Mouse (Mus musculus): Measurements from ENCODE around the gene Mael. TPM values are rescaled to one million over a fixed set of nuclear protein-coding genes. Genes with fewer than 3 reads are reported as not detected.

Gene Mael
- polyA plus RNA-seq, 1 experiment from 2014 or later = not detected

DNA sequence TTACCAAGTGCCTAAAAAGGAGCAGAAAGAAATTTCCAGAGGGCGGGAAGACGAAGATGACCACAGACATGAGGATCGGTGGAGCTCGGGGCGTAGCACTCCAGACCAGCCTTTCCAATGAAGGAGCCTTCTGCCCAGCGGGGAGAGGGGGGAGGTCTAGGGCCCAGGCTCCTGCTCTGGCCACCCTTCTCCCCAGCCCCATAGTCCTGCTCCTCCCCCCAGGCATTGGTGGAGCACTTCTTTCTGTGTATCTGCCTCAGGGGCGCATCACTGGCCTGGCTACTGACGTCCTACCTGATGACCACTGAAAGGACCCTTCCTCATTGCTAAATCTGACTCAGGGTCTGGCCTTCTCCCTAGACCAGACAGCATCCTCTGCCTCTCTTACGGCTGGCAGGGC is 73.4 kb downstream of the Mael start:
- Histone ChIP-seq H3K27ac (ENCODE audit: low read depth, low read length) (no peak overlapping the region), H3K4me2 (ENCODE audit: low read length) (no peak overlapping the region), H3K4me1 (ENCODE audit: control insufficient read depth, insufficient read depth, low read length) (no peaks in the 10 kb centered on the region), H3K27me3 (replicated peaks; ENCODE audit: control insufficient read depth, insufficient read depth, low read length) (no peaks in the 10 kb centered on the region), H3K9ac (ENCODE audit: low read length) (no peak overlapping the region), H3K4me3 (ENCODE audit: low read depth, low read length) (no peak overlapping the region), H3K36me3 (ENCODE audit: control insufficient read depth, insufficient read depth, low read length) (no peaks in the 10 kb centered on the region), H3K9me3 (replicated peaks; ENCODE audit: control insufficient read depth, low read length) (no peaks in the 10 kb centered on the region)
- DNase-seq (ENCODE audit: low spot score) (no peak), ATAC-seq (no peak)
- 96% methylated on average over 9 of the region's 9 CpGs for WGBS

DNA sequence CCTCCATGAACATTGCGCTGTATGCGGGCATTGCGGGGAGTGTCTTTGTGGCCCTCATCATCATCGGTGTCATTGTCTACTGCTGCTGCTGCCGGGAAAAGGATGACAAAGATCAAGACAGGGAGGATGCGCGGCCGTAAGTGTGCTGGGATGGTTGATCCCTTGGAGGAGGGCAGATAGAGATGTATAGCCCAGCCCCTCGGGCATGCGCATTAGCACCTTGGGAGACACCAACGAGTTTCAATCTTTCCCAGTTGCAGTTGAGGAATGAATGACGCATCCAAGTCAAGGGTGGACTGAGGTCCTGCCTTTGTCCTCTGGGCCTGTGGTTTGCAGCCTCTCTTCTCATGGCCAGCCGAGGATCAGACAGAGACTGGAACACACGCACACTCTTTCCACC is 74.0 kb downstream of the Mael start:
- WGBS = 92% methylated on average over 14 of the region's 14 CpGs
- no peak overlapping the region for H3K4me2 ChIP-seq (ENCODE audit: low read length)
- H3K4me3 ChIP-seq (ENCODE audit: low read depth, low read length) = no peak overlapping the region
- DNase-seq (ENCODE audit: low spot score) (no peak), ATAC-seq (no peak)
- no peaks in the 10 kb centered on the region for H3K36me3 ChIP-seq (ENCODE audit: control insufficient read depth, insufficient read depth, low read length)
- no peaks in the 10 kb centered on the region for H3K9me3 ChIP-seq (replicated peaks; ENCODE audit: control insufficient read depth, low read length)
- H3K27me3 ChIP-seq (replicated peaks; ENCODE audit: control insufficient read depth, insufficient read depth, low read length) = peaks cover 3% of the 10 kb centered on the region; the same call in 1 of the 2 replicates
- H3K9ac ChIP-seq (ENCODE audit: low read length) = no peak overlapping the region
- H3K27ac ChIP-seq (ENCODE audit: low read depth, low read length) = no peak overlapping the region
- H3K4me1 ChIP-seq (ENCODE audit: control insufficient read depth, insufficient read depth, low read length) = no peaks in the 10 kb centered on the region

DNA sequence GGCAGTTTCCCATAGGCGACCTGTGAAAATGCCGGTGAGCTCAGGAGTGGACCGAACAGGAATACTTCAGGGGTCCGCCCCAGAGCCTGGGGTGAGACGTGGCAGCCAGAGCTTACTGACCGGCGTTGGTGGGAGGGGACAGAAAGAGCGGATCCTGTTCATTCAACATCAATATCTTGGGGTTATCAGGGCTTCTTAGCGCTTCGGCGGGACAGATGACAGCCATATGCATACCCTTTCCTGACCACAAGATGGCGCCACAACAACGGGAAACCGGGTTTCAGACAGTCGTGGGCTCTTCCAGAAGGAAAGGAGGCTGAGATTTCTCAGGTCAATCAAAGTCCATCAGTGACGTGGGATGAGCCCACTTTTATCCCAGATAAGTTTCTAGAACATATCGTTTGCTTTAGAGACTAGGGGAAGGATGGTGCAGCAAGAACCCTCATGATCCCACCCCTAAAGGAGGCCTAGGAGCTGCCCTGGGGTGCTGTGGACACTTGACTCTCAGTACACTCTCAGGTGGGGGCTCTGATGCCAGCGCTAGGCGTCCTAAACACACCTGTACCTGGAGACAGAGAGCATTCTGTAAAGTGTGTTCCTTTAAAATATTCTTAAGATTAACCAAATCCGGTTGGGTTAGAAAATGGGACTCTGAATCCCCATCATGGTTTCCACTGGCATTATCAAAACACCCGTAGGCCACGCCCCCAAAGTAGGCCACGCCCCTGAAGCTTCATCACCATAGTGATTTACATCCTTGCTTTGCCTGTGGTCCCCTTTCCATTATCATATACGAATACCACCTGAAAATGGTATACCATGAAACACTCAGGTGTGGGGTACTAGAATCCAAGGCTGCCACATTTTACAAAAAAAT is 77.7 kb downstream of the Mael start:
- H3K4me3 ChIP-seq (ENCODE audit: low read depth, low read length) = no peak overlapping the region
- ATAC-seq (peak; percentile 85), DNase-seq (ENCODE audit: low spot score) (peak; percentile 88)
- H3K27me3 ChIP-seq (replicated peaks; ENCODE audit: control insufficient read depth, insufficient read depth, low read length) = peaks cover 4% of the 10 kb centered on the region; the same call in 1 of the 2 replicates
- H3K9me3 ChIP-seq (replicated peaks; ENCODE audit: control insufficient read depth, low read length) = no peaks in the 10 kb centered on the region
- H3K9ac ChIP-seq (ENCODE audit: low read length) = no peak overlapping the region
- 17% methylated on average over 24 of the region's 24 CpGs for WGBS
- no peak overlapping the region for H3K27ac ChIP-seq (ENCODE audit: low read depth, low read length)
- no peaks in the 10 kb centered on the region for H3K36me3 ChIP-seq (ENCODE audit: control insufficient read depth, insufficient read depth, low read length)
- no peaks in the 10 kb centered on the region for H3K4me1 ChIP-seq (ENCODE audit: control insufficient read depth, insufficient read depth, low read length)
- peak overlapping the region; percentile 46 for H3K4me2 ChIP-seq (ENCODE audit: low read length)

DNA sequence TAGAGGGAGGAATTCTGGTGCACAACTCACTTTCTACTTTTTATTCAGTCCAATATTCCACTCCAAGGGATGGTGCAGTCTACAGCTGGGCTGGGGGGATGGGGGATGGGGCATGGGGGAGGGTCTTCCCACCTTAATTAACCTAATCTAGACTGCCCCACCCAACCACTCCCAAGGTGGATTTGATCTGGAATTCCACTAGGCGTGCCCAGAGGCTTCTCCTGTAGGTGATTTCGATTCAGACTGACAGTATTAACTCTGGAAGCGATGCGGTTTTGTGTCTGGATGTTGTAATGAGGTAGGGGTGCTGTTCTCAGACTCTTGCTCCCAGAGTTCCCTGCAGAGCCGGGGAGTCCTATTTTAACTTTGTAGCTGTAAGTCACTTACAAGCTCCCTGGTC is 78.4 kb downstream of the Mael start:
- Histone ChIP-seq H3K9ac (ENCODE audit: low read length) (no peak overlapping the region), H3K4me3 (ENCODE audit: low read depth, low read length) (no peak overlapping the region), H3K4me1 (ENCODE audit: control insufficient read depth, insufficient read depth, low read length) (no peaks in the 10 kb centered on the region), H3K27ac (ENCODE audit: low read depth, low read length) (no peak overlapping the region), H3K9me3 (replicated peaks; ENCODE audit: control insufficient read depth, low read length) (no peaks in the 10 kb centered on the region), H3K27me3 (replicated peaks; ENCODE audit: control insufficient read depth, insufficient read depth, low read length) (peaks cover 10% of the 10 kb centered on the region; the same call in 1 of the 2 replicates), H3K36me3 (ENCODE audit: control insufficient read depth, insufficient read depth, low read length) (no peaks in the 10 kb centered on the region), H3K4me2 (ENCODE audit: low read length) (peak overlapping the region; percentile 46)
- WGBS = 46% methylated on average over 5 of the region's 5 CpGs
- 0 out of 2 replicates have a peak, but pooled peaks have one; percentile 19 for ATAC-seq
- no peak for DNase-seq (ENCODE audit: low spot score)

DNA sequence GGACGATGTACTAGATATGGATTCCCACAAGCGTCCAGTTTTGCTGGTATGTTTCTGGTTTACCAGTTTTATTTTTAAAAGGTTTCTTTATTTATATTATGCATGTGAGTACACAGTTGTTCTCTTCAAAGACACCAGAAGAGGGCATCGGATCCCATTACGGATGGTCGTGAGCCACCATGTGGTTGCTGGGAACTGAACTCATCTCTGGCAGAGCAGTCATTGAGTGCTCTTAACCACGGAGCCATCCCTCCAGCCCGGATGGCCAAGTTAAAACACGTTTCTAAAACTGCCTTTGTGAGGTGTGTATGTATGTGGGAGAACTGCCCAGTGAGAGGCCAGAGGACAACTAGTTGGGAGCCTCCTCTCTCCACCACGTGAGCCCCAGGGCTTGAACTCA is 79.9 kb downstream of the Mael start:
- Histone ChIP-seq H3K4me3 (ENCODE audit: low read depth, low read length) (no peak overlapping the region), H3K27me3 (replicated peaks; ENCODE audit: control insufficient read depth, insufficient read depth, low read length) (peaks cover 16% of the 10 kb centered on the region; the same call in 1 of the 2 replicates), H3K9me3 (replicated peaks; ENCODE audit: control insufficient read depth, low read length) (no peaks in the 10 kb centered on the region), H3K9ac (ENCODE audit: low read length) (no peak overlapping the region), H3K36me3 (ENCODE audit: control insufficient read depth, insufficient read depth, low read length) (no peaks in the 10 kb centered on the region), H3K4me1 (ENCODE audit: control insufficient read depth, insufficient read depth, low read length) (no peaks in the 10 kb centered on the region), H3K27ac (ENCODE audit: low read depth, low read length) (no peak overlapping the region), H3K4me2 (ENCODE audit: low read length) (no peak overlapping the region)
- DNase-seq (ENCODE audit: low spot score) (no peak), ATAC-seq (no peak)
- 66% methylated on average over 9 of the region's 9 CpGs for WGBS

DNA sequence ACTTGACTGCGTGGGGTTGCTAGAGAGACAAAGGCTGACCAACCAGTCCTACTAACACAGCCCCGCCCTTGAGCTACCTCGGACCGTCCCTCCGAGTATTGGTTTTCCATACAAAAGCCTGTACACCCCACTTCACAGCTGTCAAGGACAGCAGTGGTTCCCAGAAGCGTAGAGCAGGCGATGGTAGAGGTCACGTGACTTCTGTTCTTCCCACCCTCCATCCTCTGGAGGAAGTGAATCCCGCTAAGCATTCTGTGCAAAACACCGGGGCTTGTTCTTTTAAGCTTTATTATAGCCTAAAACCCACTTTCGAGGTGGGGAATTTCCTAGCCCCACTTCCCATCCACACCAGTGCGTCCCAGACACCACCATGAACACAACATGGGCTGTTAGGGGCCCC is 80.8 kb downstream of the Mael start:
- Histone ChIP-seq H3K4me2 (ENCODE audit: low read length) (no peak overlapping the region), H3K9ac (ENCODE audit: low read length) (no peak overlapping the region), H3K4me3 (ENCODE audit: low read depth, low read length) (no peak overlapping the region), H3K27ac (ENCODE audit: low read depth, low read length) (no peak overlapping the region), H3K27me3 (replicated peaks; ENCODE audit: control insufficient read depth, insufficient read depth, low read length) (peaks cover 16% of the 10 kb centered on the region; the same call in 1 of the 2 replicates), H3K9me3 (replicated peaks; ENCODE audit: control insufficient read depth, low read length) (no peaks in the 10 kb centered on the region), H3K4me1 (ENCODE audit: control insufficient read depth, insufficient read depth, low read length) (no peaks in the 10 kb centered on the region), H3K36me3 (ENCODE audit: control insufficient read depth, insufficient read depth, low read length) (no peaks in the 10 kb centered on the region)
- ATAC-seq (no peak), DNase-seq (ENCODE audit: low spot score) (no peak)
- WGBS = 87% methylated on average over 12 of the region's 12 CpGs

- no peaks in the 10 kb centered on the region for H3K9me3 ChIP-seq (replicated peaks; ENCODE audit: control insufficient read depth, low read length)
- no peak overlapping the region for H3K9ac ChIP-seq (ENCODE audit: low read length)
- H3K36me3 ChIP-seq (ENCODE audit: control insufficient read depth, insufficient read depth, low read length) = no peaks in the 10 kb centered on the region
- no peak overlapping the region for H3K4me2 ChIP-seq (ENCODE audit: low read length)
- H3K4me1 ChIP-seq (ENCODE audit: control insufficient read depth, insufficient read depth, low read length) = no peaks in the 10 kb centered on the region
- no peak overlapping the region for H3K4me3 ChIP-seq (ENCODE audit: low read depth, low read length)
- ATAC-seq (no peak), DNase-seq (ENCODE audit: low spot score) (no peak)
- WGBS = 67% methylated on average over 10 of the region's 10 CpGs
- peaks cover 16% of the 10 kb centered on the region; the same call in 1 of the 2 replicates for H3K27me3 ChIP-seq (replicated peaks; ENCODE audit: control insufficient read depth, insufficient read depth, low read length)
- no peak overlapping the region for H3K27ac ChIP-seq (ENCODE audit: low read depth, low read length)
Observed at GRCm38 (mm10) chr1:166155113-166155494, 83.4 kb downstream of the Mael start.

GRCm38 (mm10) chr1:166154162-166155112 is 84.1 kb downstream of the Mael start:
- Histone ChIP-seq H3K27me3 (replicated peaks; ENCODE audit: control insufficient read depth, insufficient read depth, low read length) (peaks cover 12% of the 10 kb centered on the region; the same call in 1 of the 2 replicates), H3K36me3 (ENCODE audit: control insufficient read depth, insufficient read depth, low read length) (no peaks in the 10 kb centered on the region), H3K4me3 (ENCODE audit: low read depth, low read length) (no peak overlapping the region), H3K9ac (ENCODE audit: low read length) (no peak overlapping the region), H3K27ac (ENCODE audit: low read depth, low read length) (no peak overlapping the region), H3K9me3 (replicated peaks; ENCODE audit: control insufficient read depth, low read length) (no peaks in the 10 kb centered on the region), H3K4me1 (ENCODE audit: control insufficient read depth, insufficient read depth, low read length) (no peaks in the 10 kb centered on the region), H3K4me2 (ENCODE audit: low read length) (peak overlapping the region; percentile 31; the same call in 1 of the 2 replicates)
- ATAC-seq (peak; percentile 56), DNase-seq (ENCODE audit: low spot score) (peak; percentile 89)
- WGBS = 21% methylated on average over 29 of the region's 29 CpGs

Data from forebrain, embryonic 14.5 days (tissue).